Mouse (Mus musculus): Measurements from ENCODE around the gene Hist1h3g. TPM values are rescaled to one million over a fixed set of nuclear protein-coding genes. Genes with fewer than 3 reads are reported as not detected.

Hist1h3g gene
- polyA plus RNA-seq, 1 experiment from 2014 or later: 7.7 TPM

DNA sequence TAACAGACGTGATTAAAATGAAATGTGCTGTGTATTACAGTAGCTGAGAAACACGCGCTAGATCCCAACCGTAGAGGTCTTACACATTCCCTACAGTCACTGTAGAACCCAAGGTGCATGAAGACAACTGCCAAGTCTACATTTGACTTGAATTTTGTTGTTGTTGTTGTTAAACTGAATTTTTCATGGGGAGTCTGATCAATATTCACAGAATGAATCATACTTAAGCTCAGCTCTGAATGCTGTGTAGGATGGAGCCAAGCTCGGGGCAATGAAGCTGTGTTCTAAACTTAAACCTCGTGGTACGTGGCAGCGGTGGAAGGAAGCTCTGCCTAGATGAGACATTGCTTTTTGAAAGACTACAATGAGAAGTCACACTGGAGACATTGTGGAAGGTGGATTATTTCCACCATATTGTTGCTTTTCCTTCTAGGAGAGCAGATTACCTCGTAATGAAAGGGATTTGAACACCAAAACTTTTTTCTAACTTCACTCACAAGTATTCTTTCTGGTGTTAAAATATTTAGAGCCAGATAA, 33.1 kb upstream of the Hist1h3g start:
- Histone ChIP-seq H3K27ac (replicated peaks) (no peak overlapping the region), H3K4me3 (peak overlapping the region; percentile 52), H3K9me3 (no peaks in the 10 kb centered on the region), H3K36me3 (replicated peaks) (no peaks in the 10 kb centered on the region), H3K4me1 (peaks cover 65% of the 10 kb centered on the region), H3K27me3 (replicated peaks; ENCODE audit: low read depth, poor library complexity, severe bottlenecking) (no peaks in the 10 kb centered on the region)
- DNase-seq (ENCODE audit: low spot score): no peak
- 30% methylated on average over 9 of the region's 9 CpGs for WGBS

DNA sequence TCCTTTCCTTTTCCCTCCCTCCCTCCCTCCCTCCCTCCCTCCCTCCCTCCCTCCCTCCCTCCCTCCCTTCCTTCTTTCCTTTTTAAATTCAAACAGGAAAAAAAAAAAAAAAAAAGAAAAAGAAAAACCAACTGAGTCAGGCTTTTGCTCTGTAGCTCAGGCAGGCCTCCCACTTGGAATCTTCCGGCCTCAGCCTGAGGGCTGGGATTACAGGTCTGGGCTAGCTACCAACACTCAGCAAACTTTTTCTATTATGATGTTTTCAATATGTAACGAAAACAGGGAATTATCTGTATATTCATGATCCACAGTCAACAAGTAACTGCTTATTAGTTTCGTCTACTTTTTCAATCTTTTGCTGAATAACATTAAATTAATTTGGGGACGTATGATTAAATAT, 32.3 kb upstream of the Hist1h3g start:
- H3K27ac ChIP-seq (replicated peaks): no peak overlapping the region
- peaks cover 61% of the 10 kb centered on the region for H3K4me1 ChIP-seq
- H3K4me3 ChIP-seq: no peak overlapping the region
- WGBS: 24% methylated on average over 4 of the region's 4 CpGs
- no peak for DNase-seq (ENCODE audit: low spot score)
- H3K27me3 ChIP-seq (replicated peaks; ENCODE audit: low read depth, poor library complexity, severe bottlenecking): no peaks in the 10 kb centered on the region
- no peaks in the 10 kb centered on the region for H3K9me3 ChIP-seq
- no peaks in the 10 kb centered on the region for H3K36me3 ChIP-seq (replicated peaks)

DNA sequence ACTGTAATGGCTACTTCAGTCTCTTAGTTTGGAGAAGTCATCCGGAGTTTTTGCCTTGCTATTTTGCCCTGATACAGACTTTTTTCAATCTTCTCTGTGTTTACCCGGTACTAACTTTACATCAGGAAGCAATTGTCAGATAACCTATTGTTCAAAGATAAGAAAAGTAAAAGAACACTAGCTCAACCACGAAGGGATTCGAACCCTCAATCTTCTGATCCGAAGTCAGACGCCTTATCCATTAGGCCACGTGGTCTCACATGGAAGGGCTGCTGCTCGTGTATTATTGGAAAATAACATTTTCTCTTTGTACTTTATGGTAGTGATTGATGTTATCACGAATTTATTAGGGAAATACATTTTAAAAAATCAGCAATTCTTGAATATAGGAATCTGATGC, 31.4 kb upstream of the Hist1h3g start:
- under 1% methylated on average over 9 of the region's 9 CpGs for WGBS
- peaks cover 52% of the 10 kb centered on the region for H3K4me1 ChIP-seq

DNA sequence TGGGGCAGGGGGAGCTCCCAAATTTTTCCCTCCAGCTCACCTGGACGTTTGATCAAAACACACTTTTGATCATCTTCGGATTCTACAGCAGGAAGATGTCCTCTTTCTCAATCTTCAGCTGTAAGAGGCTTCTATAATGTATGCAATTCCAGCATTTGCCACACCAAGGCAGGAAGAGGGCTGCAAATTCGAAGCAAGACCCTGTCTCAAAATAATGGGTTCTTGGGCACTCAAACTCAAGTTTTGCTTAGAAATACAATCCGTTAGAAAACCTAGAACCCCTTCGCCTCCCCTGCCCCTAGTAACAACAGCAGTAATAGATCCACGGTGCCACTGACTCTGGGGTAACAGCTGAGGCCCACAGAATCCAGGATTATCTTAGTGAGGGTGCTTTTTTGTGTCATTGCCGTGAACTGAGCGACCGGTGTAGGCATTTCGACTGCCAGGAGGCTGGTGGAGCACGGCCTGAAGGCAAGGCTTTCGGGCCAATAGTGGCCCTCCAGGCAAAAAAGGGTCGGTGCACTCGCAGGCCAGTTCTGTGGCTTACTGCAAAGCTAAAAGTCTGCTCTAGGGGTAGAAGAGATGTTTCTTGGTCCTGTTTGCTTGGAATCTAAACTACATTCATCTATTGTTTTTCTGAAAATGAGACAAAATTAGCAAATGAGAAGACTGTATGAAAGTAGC, 29.4 kb upstream of the Hist1h3g start:
- Histone ChIP-seq H3K4me1 (peaks cover 57% of the 10 kb centered on the region), H3K27ac (replicated peaks) (peak overlapping the region; percentile 70), H3K36me3 (replicated peaks) (no peaks in the 10 kb centered on the region), H3K9me3 (no peaks in the 10 kb centered on the region), H3K27me3 (replicated peaks; ENCODE audit: low read depth, poor library complexity, severe bottlenecking) (no peaks in the 10 kb centered on the region), H3K4me3 (peak overlapping the region; percentile 60)
- peak; percentile 59 for DNase-seq (ENCODE audit: low spot score)
- 3% methylated on average over 14 of the region's 14 CpGs for WGBS

More for the DNA sequence above, 31.4 kb upstream of the Hist1h3g start:
- Histone ChIP-seq H3K4me3 (peak overlapping the region; percentile 43), H3K27ac (replicated peaks) (no peak overlapping the region), H3K36me3 (replicated peaks) (no peaks in the 10 kb centered on the region), H3K9me3 (no peaks in the 10 kb centered on the region), H3K27me3 (replicated peaks; ENCODE audit: low read depth, poor library complexity, severe bottlenecking) (no peaks in the 10 kb centered on the region)
- peak; percentile 67 for DNase-seq (ENCODE audit: low spot score)

DNA sequence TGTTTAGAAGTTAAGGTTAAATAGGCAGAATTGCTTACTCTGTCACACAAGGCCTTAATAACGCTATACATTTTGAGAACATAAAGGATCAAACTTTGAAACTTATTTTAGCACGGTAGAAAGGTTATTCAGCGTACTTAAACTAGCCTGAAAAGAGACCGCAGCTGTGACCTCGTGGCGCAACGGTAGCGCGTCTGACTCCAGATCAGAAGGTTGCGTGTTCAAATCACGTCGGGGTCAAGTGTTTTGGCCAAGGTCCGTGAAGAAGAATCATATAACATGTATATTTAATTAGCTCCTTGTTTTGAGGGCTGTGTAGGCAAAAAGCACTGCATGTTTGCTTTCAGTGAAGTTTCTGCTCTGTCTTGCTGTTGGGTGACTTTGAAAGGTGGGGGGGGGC, 28.9 kb upstream of the Hist1h3g start:
- under 1% methylated on average over 13 of the region's 13 CpGs for WGBS
- no peak overlapping the region for H3K27ac ChIP-seq (replicated peaks)

DNA sequence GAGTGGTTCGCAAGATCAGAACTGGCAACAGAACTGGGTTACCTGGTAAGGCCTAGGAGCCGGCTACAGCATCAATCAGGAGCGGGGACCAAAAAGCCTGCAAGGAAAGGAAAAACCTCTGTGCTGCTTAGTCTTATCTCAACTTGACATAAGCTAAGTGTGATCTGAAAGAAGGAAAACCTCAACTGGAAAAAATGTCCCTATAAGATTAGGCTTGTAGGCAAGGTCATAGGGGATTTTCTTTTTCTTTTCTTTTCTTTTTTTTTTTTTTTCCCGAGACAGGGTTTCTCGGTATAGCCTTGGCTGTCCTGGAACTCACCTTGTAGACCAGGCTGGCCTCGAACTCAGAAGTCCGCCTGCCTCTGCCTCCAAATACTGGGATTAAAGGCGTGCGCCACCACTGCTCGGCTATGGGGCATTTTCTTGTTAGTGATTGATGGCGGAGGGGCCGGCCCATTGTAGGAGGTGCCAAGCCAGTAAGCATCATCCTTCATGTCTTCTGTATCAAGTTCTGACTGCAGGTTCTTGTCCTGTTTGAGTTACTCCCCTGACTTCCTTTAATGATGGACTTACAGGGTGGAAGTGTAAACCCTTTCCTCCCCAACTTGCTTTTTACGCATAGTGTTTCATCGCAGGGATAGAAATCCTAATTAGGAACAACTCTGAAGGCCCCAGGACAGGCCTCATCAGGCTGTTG, 28.3 kb upstream of the Hist1h3g start:
- Histone ChIP-seq H3K4me1 (peaks cover 51% of the 10 kb centered on the region), H3K36me3 (replicated peaks) (no peaks in the 10 kb centered on the region), H3K27me3 (replicated peaks; ENCODE audit: low read depth, poor library complexity, severe bottlenecking) (no peaks in the 10 kb centered on the region), H3K9me3 (no peaks in the 10 kb centered on the region), H3K27ac (replicated peaks) (no peak overlapping the region), H3K4me3 (peak overlapping the region; percentile 60)
- DNase-seq (ENCODE audit: low spot score): peak; percentile 72
- 7% methylated on average over 14 of the region's 14 CpGs for WGBS

More for the DNA sequence above, 28.9 kb upstream of the Hist1h3g start:
- Histone ChIP-seq H3K36me3 (replicated peaks) (no peaks in the 10 kb centered on the region), H3K4me1 (peaks cover 57% of the 10 kb centered on the region), H3K27me3 (replicated peaks; ENCODE audit: low read depth, poor library complexity, severe bottlenecking) (no peaks in the 10 kb centered on the region), H3K4me3 (peak overlapping the region; percentile 60), H3K9me3 (no peaks in the 10 kb centered on the region)
- DNase-seq (ENCODE audit: low spot score): peak; percentile 77

DNA sequence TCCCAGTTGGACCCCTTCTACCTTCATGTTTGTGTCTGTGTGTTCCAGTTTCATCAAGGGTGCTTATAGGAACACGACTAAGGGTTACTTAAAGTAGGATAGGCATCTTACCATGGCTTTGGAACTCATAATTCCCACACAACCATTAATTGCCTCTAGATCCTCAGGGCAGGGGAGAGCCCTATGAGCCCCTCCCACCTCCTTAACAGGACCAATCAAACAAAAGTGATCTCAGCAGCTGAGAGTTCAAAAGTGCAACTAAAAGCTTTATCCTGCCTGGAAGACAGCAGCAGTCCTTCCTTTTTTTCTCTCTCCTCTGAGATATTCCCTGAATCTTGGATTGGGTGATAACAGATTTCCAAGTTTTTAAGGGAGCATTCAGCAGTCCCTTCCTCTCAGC, 25.1 kb upstream of the Hist1h3g start:
- DNase-seq (ENCODE audit: low spot score): no peak
- 48% methylated on average over 1 of the region's 1 CpGs for WGBS
- H3K9me3 ChIP-seq: no peaks in the 10 kb centered on the region
- H3K27ac ChIP-seq (replicated peaks): no peak overlapping the region
- no peaks in the 10 kb centered on the region for H3K27me3 ChIP-seq (replicated peaks; ENCODE audit: low read depth, poor library complexity, severe bottlenecking)
- H3K4me1 ChIP-seq: peaks cover 30% of the 10 kb centered on the region
- H3K36me3 ChIP-seq (replicated peaks): no peaks in the 10 kb centered on the region
- H3K4me3 ChIP-seq: 0 out of 2 replicates have a peak overlapping the region, but pooled peaks have one; percentile 13

DNA sequence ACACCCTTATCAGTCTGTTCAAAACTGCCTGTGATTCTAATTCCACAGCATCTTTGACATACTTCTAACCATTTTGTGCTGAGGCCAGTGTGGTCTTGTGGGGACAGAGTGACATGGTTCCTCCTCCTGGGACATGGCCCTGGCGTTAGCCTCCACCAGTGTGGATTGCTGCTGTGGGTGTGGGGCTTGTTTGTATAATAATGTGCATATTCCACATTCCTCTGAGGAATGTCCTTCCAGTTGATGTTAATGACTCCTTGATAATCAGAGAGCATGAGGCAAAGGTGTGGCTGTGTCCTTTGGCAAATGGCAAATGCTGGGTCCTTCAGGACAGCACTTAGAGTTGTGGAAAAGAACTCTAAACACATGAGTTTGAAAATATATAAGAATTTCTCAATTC, 21.7 kb upstream of the Hist1h3g start:
- H3K36me3 ChIP-seq (replicated peaks): no peaks in the 10 kb centered on the region
- no peak overlapping the region for H3K27ac ChIP-seq (replicated peaks)
- H3K27me3 ChIP-seq (replicated peaks; ENCODE audit: low read depth, poor library complexity, severe bottlenecking): no peaks in the 10 kb centered on the region
- WGBS: 89% methylated on average over 1 of the region's 1 CpGs
- H3K4me3 ChIP-seq: no peak overlapping the region
- H3K4me1 ChIP-seq: peaks cover 16% of the 10 kb centered on the region
- no peak for DNase-seq (ENCODE audit: low spot score)
- no peaks in the 10 kb centered on the region for H3K9me3 ChIP-seq

DNA sequence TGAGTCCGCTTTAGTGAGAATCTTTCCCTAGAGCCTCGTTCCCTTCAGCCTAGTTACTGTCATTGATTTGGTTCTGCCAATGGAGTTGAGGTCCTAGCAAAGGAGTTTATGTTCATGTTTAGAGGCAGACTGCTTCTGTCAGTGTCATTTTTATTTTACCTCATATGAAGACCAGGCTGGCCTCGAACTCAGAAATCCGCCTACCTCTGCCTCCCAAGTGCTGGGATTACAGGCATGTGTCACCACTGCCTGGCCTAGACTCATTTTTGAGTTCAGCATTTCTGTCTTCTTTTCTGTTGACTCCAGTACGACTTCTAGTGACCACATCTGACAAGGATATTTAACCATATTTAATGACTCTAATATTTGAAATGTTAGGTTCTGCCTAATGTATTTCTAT, 19.9 kb upstream of the Hist1h3g start:
- 69% methylated on average over 5 of the region's 5 CpGs for WGBS
- Histone ChIP-seq H3K36me3 (replicated peaks) (no peaks in the 10 kb centered on the region), H3K4me3 (no peak overlapping the region), H3K27ac (replicated peaks) (no peak overlapping the region), H3K27me3 (replicated peaks; ENCODE audit: low read depth, poor library complexity, severe bottlenecking) (no peaks in the 10 kb centered on the region), H3K4me1 (peaks cover 14% of the 10 kb centered on the region), H3K9me3 (no peaks in the 10 kb centered on the region)
- no peak for DNase-seq (ENCODE audit: low spot score)

DNA sequence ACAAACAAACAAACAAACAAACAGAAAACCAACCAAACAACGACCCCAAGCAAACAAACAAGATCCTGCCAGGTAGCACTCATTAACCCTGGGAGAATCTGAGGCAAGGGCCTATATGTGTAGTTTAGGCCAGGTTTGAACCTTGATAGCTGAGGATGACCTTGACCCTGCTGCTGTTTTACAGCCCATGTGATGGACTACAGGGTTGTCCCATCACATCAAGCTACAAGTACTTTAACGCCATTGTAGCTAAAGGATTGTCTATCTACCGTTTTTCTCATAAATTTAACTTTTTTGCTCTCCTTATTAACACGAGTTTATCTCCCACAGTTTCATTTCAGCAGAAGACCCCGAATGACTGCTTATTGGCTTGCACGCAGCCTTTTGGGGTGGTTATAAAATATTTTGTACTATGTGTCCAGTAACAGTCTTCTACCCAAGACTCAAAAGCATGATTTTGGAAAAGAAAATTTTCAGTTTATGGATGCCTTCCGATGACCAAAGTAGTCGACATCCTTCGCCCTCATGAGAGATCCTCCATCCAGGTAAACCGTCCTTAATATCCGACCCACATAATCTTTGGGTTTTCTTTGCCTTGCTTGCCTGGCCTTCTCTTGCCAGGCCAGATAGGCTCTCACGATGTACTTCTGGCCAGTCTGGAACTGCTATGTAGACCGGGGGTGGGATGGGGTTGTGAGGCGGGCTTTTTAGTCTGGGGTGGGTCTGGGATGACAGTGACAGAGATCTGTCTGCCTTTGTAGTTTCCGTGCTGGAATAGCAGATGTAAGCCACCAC, 19.2 kb upstream of the Hist1h3g start:
- WGBS: 53% methylated on average over 15 of the region's 15 CpGs

DNA sequence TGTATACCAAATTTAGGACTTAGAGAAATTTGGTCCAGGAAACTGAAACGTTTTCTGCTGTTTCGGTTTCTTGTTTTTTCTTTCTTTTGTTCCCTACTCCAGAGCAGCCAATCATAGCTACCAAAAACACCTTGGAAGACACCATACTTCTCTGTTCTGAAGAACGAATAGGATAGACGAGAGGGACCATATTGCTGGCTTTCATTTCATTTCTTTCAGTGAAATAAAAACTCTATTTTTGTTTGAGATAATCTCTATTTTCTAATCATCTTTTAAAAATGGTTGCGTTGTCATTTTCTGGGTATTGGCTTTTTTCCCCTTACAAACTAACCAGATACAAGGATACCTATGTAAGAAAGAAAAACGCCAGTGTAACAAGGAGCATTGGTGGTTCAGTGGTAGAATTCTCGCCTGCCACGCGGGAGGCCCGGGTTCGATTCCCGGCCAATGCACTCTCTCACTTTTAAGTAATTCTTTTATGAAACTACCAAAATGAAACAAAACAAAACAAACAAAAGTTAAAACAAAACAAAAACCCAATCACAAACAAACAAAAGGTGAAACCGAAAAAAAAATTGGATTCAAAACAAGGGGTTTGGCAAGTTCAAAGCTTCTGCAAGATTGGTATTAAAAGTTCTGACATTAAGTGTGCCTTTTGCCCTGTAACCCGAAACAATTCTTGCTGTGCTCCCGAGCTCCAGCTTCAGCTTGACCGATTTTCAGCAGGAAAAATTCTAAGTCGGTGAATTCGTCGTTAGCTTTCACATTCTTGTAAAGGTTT, 18.2 kb upstream of the Hist1h3g start:
- Histone ChIP-seq H3K36me3 (replicated peaks) (no peaks in the 10 kb centered on the region), H3K4me3 (peak overlapping the region; percentile 61), H3K4me1 (peaks cover 11% of the 10 kb centered on the region; the same call in 1 of the 2 replicates), H3K9me3 (no peaks in the 10 kb centered on the region), H3K27me3 (replicated peaks; ENCODE audit: low read depth, poor library complexity, severe bottlenecking) (no peaks in the 10 kb centered on the region), H3K27ac (replicated peaks) (peak overlapping the region; percentile 59; the same call in 1 of the 2 replicates)
- peak; percentile 69 for DNase-seq (ENCODE audit: low spot score)
- under 1% methylated on average over 19 of the region's 19 CpGs for WGBS

More for the DNA sequence above, 19.2 kb upstream of the Hist1h3g start:
- Histone ChIP-seq H3K36me3 (replicated peaks) (no peaks in the 10 kb centered on the region), H3K9me3 (no peaks in the 10 kb centered on the region), H3K27me3 (replicated peaks; ENCODE audit: low read depth, poor library complexity, severe bottlenecking) (no peaks in the 10 kb centered on the region), H3K4me3 (peak overlapping the region; percentile 61), H3K4me1 (peaks cover 8% of the 10 kb centered on the region; the same call in 1 of the 2 replicates), H3K27ac (replicated peaks) (peak overlapping the region; percentile 72)
- peak; percentile 45 for DNase-seq (ENCODE audit: low spot score)
